Mouse (Mus musculus): Measurements from ENCODE around the gene Amfr. TPM values are rescaled to one million over a fixed set of nuclear protein-coding genes. Genes with fewer than 3 reads are reported as not detected.

Amfr gene
- total and polyA plus RNA-seq, 3 experiments, result 80.1 to 292 (median 90.0) TPM

DNA sequence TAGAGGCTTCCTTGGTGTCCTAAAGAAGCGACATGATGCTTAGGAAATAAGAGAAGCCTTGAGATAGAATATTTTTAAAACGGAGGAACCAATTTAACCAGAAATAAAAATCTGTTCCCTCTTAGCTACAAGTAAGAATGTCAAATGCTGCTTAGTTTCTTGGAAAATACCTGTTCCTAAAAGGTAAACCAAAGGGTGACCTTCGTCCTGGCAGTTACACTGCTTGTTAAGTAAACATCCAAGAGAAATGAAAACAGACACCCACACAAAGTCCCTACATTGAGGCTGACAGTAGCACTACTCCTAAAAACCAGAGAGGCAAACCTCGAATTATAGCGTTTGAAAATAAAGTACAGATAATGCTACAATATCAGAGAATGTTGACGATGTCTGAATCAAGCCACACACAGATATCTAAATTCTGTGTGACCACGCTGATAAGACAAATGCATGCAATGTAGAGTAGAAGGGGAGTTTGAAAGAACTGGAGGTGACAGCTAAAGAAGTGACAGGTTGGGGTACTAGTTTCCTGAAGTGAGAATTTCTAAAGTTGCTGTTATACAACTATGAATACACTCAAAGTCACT, 477 bp upstream of the Amfr start (continued):
- 0 out of 2 replicates have a peak, but pooled peaks have one; percentile 40 for TF ChIP-seq MAFK (IDR thresholded peaks at IDR 0.05; ENCODE audit: borderline replicate concordance, low read depth, low read length)
- no peak for TF ChIP-seq MEF2A (IDR thresholded peaks at IDR 0.05; ENCODE audit: extremely low read depth, insufficient replicate concordance, low read depth, low read length, poor library complexity, severe bottlenecking)
- no peak for TF ChIP-seq NELFE (IDR thresholded peaks at IDR 0.05; ENCODE audit: low read depth, low read length)
- TF ChIP-seq E2F4 (IDR thresholded peaks at IDR 0.05; ENCODE audit: borderline replicate concordance, low read depth, low read length), result no peak
- no peak for TF ChIP-seq HCFC1 (IDR thresholded peaks at IDR 0.05; ENCODE audit: low read depth, low read length)

- H3K9me3 ChIP-seq (replicated peaks; ENCODE audit: insufficient read depth, low read length), result no peaks in the 10 kb centered on the region
- H3K79me2 ChIP-seq (ENCODE audit: control insufficient read depth, insufficient read depth, low read length, poor library complexity), result peaks cover 46% of the 10 kb centered on the region
- peak overlapping the region; percentile 94 for H3K27ac ChIP-seq (ENCODE audit: control insufficient read depth, low read depth, low read length)
- H3K4me1 ChIP-seq (ENCODE audit: control insufficient read depth in 1 of 2, insufficient read depth in 2 of 2, low read length in 2 of 2), result peaks cover 16 to 20% of the 10 kb centered on the region in 2 experiments
- H3K4me3 ChIP-seq (ENCODE audit: control insufficient read depth in 1 of 2, insufficient read depth in 1 of 2, low read depth in 2 of 2, low read length in 2 of 2), result peak overlapping the region; percentile 78 to 97
- no peaks in the 10 kb centered on the region for H3K27me3 ChIP-seq (ENCODE audit: control insufficient read depth in 1 of 2, insufficient read depth in 2 of 2, low read length in 2 of 2)
- peak; percentile 82 for DNase-seq (ENCODE audit: low read depth, low spot score)
- H3K9ac ChIP-seq (ENCODE audit: control insufficient read depth, low read depth, low read length, poor library complexity, severe bottlenecking), result peak overlapping the region; percentile 99
- H3K36me3 ChIP-seq (ENCODE audit: control insufficient read depth in 1 of 2, insufficient read depth in 2 of 2, low read length in 2 of 2), result peaks cover 2 to 22% of the 10 kb centered on the region in 2 experiments
- TF ChIP-seq ZNF384 (IDR thresholded peaks at IDR 0.05; ENCODE audit: low read depth, low read length) (no peak), NELFE (IDR thresholded peaks at IDR 0.05; ENCODE audit: low read depth, low read length) (no peak), GABPA (IDR thresholded peaks at IDR 0.05; ENCODE audit: low read depth, low read length) (no peak), MYB (IDR thresholded peaks at IDR 0.05; ENCODE audit: low read depth, low read length) (0 out of 2 replicates have a peak, but pooled peaks have one; percentile 12), MAX (IDR thresholded peaks at IDR 0.05; ENCODE audit: low read length) (peak; percentile 60; the same call in 1 of the 2 replicates), TCF12 (IDR thresholded peaks at IDR 0.05; ENCODE audit: low read depth, low read length) (peak; percentile 56; the same call in 1 of the 2 replicates), ETS1 (IDR thresholded peaks at IDR 0.05; ENCODE audit: low read depth, low read length) (peak; percentile 67; the same call in 1 of the 2 replicates), RAD21 (IDR thresholded peaks at IDR 0.05; ENCODE audit: low read depth, low read length) (no peak), MAFK (IDR thresholded peaks at IDR 0.05; ENCODE audit: borderline replicate concordance, low read depth, low read length) (no peak), GATA1 (IDR thresholded peaks at IDR 0.05; ENCODE audit: low read depth, low read length) (peak; percentile 65), MYC (IDR thresholded peaks at IDR 0.05; ENCODE audit: low read depth, low read length) (peak; percentile 79; the same call in 1 of the 2 replicates), TAL1 (IDR thresholded peaks at IDR 0.05; ENCODE audit: low read length) (peak; percentile 76), USF1 (IDR thresholded peaks at IDR 0.05; ENCODE audit: low read depth, low read length) (no peak), POLR2AphosphoS5 (IDR thresholded peaks at IDR 0.05; ENCODE audit: borderline replicate concordance, low read depth, low read length) (no peak), SIN3A (IDR thresholded peaks at IDR 0.05; ENCODE audit: low read length) (peak; percentile 83), BHLHE40 (IDR thresholded peaks at IDR 0.05; ENCODE audit: borderline replicate concordance, low read depth, low read length) (0 out of 2 replicates have a peak, but pooled peaks have one; percentile 34), RCOR1 (IDR thresholded peaks at IDR 0.05; ENCODE audit: low read depth, low read length) (no peak), MEF2A (IDR thresholded peaks at IDR 0.05; ENCODE audit: extremely low read depth, insufficient replicate concordance, low read depth, low read length, poor library complexity, severe bottlenecking) (no peak), EP300 (IDR thresholded peaks at IDR 0.05; ENCODE audit: low read depth in 1 of 2, low read length in 2 of 2) (peak; percentile 8 to 69; a peak in 3 of 4 replicates), KAT2A (conservative IDR thresholded peaks at IDR 0.05; ENCODE audit: low read depth, low read length) (no peak), MAZ (IDR thresholded peaks at IDR 0.05; ENCODE audit: low read depth, low read length) (no peak), E2F4 (IDR thresholded peaks at IDR 0.05; ENCODE audit: borderline replicate concordance, low read depth, low read length) (no peak), ZC3H11A (IDR thresholded peaks at IDR 0.05; ENCODE audit: low read depth, low read length) (no peak), NRF1 (IDR thresholded peaks at IDR 0.05; ENCODE audit: insufficient read depth, low read depth, low read length, poor library complexity, severe bottlenecking) (no peak), CHD1 (IDR thresholded peaks at IDR 0.05; ENCODE audit: low read depth, low read length) (0 out of 2 replicates have a peak, but pooled peaks have one; percentile 46), UBTF (IDR thresholded peaks at IDR 0.05; ENCODE audit: borderline replicate concordance, insufficient read depth, low read depth, low read length) (no peak), HCFC1 (IDR thresholded peaks at IDR 0.05; ENCODE audit: low read depth, low read length) (no peak; the same call in 1 of the 2 replicates), TBP (IDR thresholded peaks at IDR 0.05; ENCODE audit: low read depth, low read length) (peak; percentile 66; the same call in 1 of the 2 replicates), POLR2A (IDR thresholded peaks at IDR 0.05; ENCODE audit: control insufficient read depth in 1 of 2, insufficient read depth in 1 of 2, low read depth in 1 of 2, low read length in 2 of 2, poor library complexity in 1 of 2) (peak in 1 of 2 experiments; percentile 48; a peak in 1 of 4 replicates)
Measured at GRCm38 (mm10) chr8:94011076-94012012, 1.3 kb downstream of the Amfr start.

Data from MEL (cell line).